Mouse (Mus musculus) liver, adult 2 months (tissue): Measurements from ENCODE around the gene Inf2. TPM values are rescaled to one million over a fixed set of nuclear protein-coding genes. Genes with fewer than 3 reads are reported as not detected.

ENCODE experiments used
- DNase-seq: peaks from one replicate; pipeline ENCODE4 v3.0.0-alpha.2; 2011; ENCODE audit warnings: low read depth, low spot score; ENCODE audit errors: extremely low read depth
- H3K27ac ChIP-seq: fragments of 200-500 bp; replicated peaks from 2 replicates; pipeline ENCODE4 v1.5.1; 2012; ENCODE audit warnings: low read depth, mild to moderate bottlenecking, control low read depth, inconsistent platforms, low read length; ENCODE audit not compliant: insufficient read depth
- H3K27me3 ChIP-seq: fragments of 200-500 bp; 2 replicates; pipeline ENCODE4 v1.6.1; 2012; ENCODE audit warnings: mild to moderate bottlenecking, moderate library complexity, low read length, inconsistent platforms; ENCODE audit not compliant: control insufficient read depth, insufficient read depth
- H3K36me3 ChIP-seq: fragments of 200-500 bp; 2 replicates; pipeline ENCODE4 v1.6.1; 2012; ENCODE audit warnings: low read length, inconsistent platforms; ENCODE audit not compliant: control insufficient read depth, insufficient read depth
- H3K4me1 ChIP-seq: fragments of 200-500 bp; 2 replicates; pipeline ENCODE4 v1.6.1; 2011; ENCODE audit warnings: low read length; ENCODE audit not compliant: control insufficient read depth, insufficient read depth
- H3K4me3 ChIP-seq: fragments of 200-500 bp; 2 replicates; pipeline ENCODE4 v1.5.1; 2011; ENCODE audit warnings: low read depth, mild to moderate bottlenecking, control low read depth, low read length, moderate library complexity; ENCODE audit not compliant: insufficient read depth
- H3K79me2 ChIP-seq: fragments of 200-500 bp; 2 replicates; pipeline ENCODE4 v1.6.1; 2012; ENCODE audit warnings: inconsistent platforms, mild to moderate bottlenecking, low read length, moderate library complexity; ENCODE audit not compliant: control insufficient read depth, insufficient read depth
- H3K9ac ChIP-seq: fragments of 200-500 bp; 2 replicates; pipeline ENCODE4 v1.6.1; 2012; ENCODE audit warnings: low read depth, mild to moderate bottlenecking, control low read depth, inconsistent platforms, low read length
- CTCF ChIP-seq: fragments of 200-500 bp; IDR thresholded peaks from 2 replicates; pipeline ENCODE4 v1.5.1; 2011; ENCODE audit warnings: low read depth, low read length, control low read depth
- POLR2A ChIP-seq: fragments of 200-500 bp; IDR thresholded peaks from 2 replicates; pipeline ENCODE4 v1.6.1; 2011; ENCODE audit warnings: low read length, control low read depth; ENCODE audit not compliant: insufficient read depth; ENCODE audit errors: extremely low read depth
- WGBS: fragments of 180-500 bp; shearing (Covaris S2); methylation state at CpG from one replicate; pipeline ENCODE4 v1.1.7; 2018; 5-methylcytosine and 5-hydroxymethylcytosine counted together
- polyA plus RNA-seq: library from polyadenylated mRNA; depleted of rRNA; stranded (reverse); fragments of >200 nt; gene quantifications from 2 replicates; pipeline ENCODE4 v1.2.3, GENCODE M21; 2012
- total RNA-seq: library from RNA; depleted of rRNA; stranded (reverse); fragments of >200 nt; gene quantifications from 2 replicates; pipeline ENCODE4 v1.2.3, GENCODE M21; 2014

Gene Inf2
- total and polyA plus RNA-seq, 2 experiments, result 15.5 to 24.6 TPM

DNA sequence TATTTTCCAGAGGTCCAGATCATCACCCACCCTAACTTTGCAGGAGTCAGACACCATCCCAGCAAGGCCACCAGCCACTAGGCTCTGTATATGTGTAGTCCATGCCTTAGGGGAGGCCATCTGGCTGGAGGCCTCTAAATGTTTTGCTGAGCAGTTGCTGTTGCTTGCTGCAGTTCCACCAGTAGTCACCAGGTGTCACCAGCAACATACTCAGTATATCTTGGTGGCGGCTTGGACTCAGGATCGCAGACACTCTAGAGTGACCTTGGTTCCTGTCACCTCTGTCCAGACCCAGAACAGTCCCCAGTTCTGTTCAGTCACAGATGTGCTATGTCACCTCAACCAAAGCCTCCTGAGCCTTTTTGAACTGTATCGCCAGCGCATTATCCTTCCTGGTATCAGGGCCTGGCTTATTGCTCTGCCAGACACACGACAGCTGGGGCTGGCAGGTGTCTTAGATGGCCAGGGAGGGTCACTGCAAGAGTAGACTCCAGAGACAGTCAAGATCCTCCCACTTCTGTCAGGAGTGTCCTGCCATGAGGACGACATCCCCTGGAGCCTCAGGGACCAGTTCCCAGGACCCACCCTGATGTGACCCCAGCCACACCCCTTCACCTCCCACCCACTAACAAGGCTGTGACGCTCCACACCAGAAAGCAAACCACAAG lies 64.7 kb downstream of the Inf2 start:
- Histone ChIP-seq H3K4me1 (no peaks in the 10 kb centered on the region), H3K79me2 (no peaks in the 10 kb centered on the region), H3K27ac (no peak overlapping the region), H3K27me3 (no peaks in the 10 kb centered on the region), H3K4me3 (no peak overlapping the region), H3K36me3 (peaks cover 4% of the 10 kb centered on the region; the same call in 1 of the 2 replicates), H3K9ac (no peak overlapping the region)
- 44% methylated on average over 7 of the region's 7 CpGs for WGBS
- DNase-seq, result peak; percentile 71
- TF ChIP-seq CTCF, result peak; percentile 86
- no peak for TF ChIP-seq POLR2A

DNA sequence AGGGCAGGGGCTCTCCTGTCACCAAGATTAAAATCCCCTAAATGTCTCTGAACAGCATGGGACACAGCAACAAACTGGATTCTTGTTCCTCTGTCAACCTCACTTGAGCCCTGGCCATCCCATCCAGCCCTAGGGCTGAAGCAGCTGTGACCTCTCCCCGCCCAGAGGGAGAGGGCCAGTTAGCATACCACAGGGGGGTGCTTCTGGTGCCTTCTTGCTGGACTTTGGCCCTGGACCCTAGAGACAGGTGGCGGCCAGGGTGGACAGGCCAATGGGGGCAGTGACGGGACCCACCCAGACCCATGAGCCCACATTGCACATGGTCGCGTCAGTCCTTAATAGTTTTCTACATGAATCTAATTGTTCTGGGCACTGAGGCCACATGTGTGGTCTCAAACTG lies 65.5 kb downstream of the Inf2 start:
- Histone ChIP-seq H3K4me3 (no peak overlapping the region), H3K27ac (no peak overlapping the region), H3K36me3 (peaks cover 4% of the 10 kb centered on the region; the same call in 1 of the 2 replicates), H3K27me3 (no peaks in the 10 kb centered on the region), H3K4me1 (no peaks in the 10 kb centered on the region), H3K79me2 (no peaks in the 10 kb centered on the region), H3K9ac (no peak overlapping the region)
- no peak for DNase-seq
- TF ChIP-seq POLR2A, result no peak
- 96% methylated on average over 5 of the region's 5 CpGs for WGBS

DNA sequence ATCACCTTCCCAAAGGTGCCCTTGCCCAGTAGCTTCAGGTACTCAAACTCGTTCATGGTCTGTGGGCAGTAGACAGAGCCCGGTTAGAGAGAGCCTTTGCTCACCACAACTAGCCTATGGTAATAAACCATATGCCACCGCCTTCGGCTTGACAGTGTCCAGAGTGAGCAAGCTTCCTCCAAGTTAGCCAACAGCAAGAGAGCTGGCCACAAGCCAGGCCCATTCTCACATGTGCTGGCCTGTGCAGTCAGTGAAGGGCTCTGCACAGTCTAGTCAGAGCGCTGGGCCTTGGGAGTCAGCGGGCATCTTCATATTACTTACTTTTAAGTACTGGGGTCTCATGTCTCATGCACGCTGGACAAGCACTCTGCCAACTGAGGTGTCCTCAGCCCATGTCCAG lies 70.0 kb downstream of the Inf2 start:
- Histone ChIP-seq H3K9ac (no peak overlapping the region), H3K27ac (no peak overlapping the region), H3K27me3 (no peaks in the 10 kb centered on the region), H3K36me3 (peaks cover 6% of the 10 kb centered on the region; the same call in 1 of the 2 replicates), H3K4me1 (no peaks in the 10 kb centered on the region), H3K4me3 (no peak overlapping the region), H3K79me2 (peaks cover 6% of the 10 kb centered on the region; the same call in 1 of the 2 replicates)
- no peak for TF ChIP-seq POLR2A
- no peak for TF ChIP-seq CTCF
- no peak for DNase-seq
- WGBS, result 88% methylated on average over 7 of the region's 7 CpGs

DNA sequence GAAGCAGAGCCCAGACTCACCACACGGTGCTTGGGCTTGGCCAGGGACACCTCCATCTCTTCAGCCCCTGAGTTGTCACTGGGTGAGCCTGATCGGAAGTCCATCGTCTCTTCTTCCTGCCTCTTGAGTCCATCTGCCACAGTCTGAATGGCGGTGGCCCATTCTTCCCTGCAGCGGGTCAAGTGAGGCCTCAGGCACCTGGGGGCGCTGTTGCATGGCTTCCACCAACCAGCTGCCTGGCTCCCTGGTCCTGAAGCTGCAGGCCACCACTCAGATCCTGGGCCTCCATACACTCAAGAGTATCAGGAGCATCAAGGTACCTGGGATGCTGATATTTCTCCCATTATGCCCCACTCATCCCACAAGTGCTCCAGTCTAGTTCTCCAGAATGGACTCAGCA lies 70.5 kb downstream of the Inf2 start:
- 80% methylated on average over 6 of the region's 6 CpGs for WGBS
- peaks cover 11% of the 10 kb centered on the region; the same call in 1 of the 2 replicates for H3K79me2 ChIP-seq
- no peaks in the 10 kb centered on the region for H3K4me1 ChIP-seq
- no peak for DNase-seq
- H3K9ac ChIP-seq, result no peak overlapping the region
- H3K27me3 ChIP-seq, result no peaks in the 10 kb centered on the region
- peaks cover 6% of the 10 kb centered on the region; the same call in 1 of the 2 replicates for H3K36me3 ChIP-seq
- H3K27ac ChIP-seq, result no peak overlapping the region
- TF ChIP-seq CTCF (peak; percentile 72), POLR2A (no peak)
- H3K4me3 ChIP-seq, result no peak overlapping the region

DNA sequence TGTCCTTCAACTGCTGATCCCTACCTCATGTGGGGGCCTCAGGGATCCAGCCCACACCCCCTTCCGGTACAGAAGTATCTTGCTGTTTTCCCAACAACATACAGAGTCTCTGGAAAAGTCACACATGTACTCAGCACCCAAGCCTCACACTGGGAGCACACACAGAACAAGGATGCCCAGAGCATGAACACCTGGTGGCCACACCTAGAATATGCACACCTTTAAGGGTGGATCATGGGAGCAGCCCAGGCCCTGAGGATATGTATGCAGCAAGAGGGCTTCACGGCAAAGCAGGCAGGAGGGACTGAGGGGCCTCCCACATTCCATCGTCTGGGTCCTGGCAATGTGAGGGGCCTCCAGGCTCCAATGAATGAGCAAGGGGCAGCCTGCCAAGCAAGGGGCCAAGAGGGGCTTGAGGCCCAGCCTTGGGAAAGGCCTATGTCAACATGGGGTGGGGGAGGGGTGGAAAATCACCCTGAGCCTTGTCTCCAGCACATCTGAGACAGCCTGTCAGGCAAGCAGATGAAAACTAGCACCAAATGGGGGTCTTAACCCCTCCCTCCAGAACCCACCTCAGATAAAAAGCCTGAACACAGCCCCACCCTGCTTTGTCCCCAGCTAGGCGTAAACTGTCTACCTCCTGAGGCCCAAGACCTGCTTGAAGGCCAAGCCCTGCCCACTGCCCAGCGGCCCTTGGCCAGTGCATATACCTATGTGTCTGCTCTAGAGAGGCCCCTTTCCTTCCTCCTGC lies 72.2 kb downstream of the Inf2 start:
- DNase-seq, result no peak
- H3K36me3 ChIP-seq, result peaks cover 6% of the 10 kb centered on the region; the same call in 1 of the 2 replicates
- H3K9ac ChIP-seq, result no peak overlapping the region
- H3K27me3 ChIP-seq, result no peaks in the 10 kb centered on the region
- no peak for TF ChIP-seq CTCF
- TF ChIP-seq POLR2A, result no peak
- H3K27ac ChIP-seq, result no peak overlapping the region
- H3K79me2 ChIP-seq, result peaks cover 22% of the 10 kb centered on the region; the same call in 1 of the 2 replicates
- no peak overlapping the region for H3K4me3 ChIP-seq
- peaks cover 2% of the 10 kb centered on the region; the same call in 1 of the 2 replicates for H3K4me1 ChIP-seq
- WGBS, result 86% methylated on average over 5 of the region's 5 CpGs

DNA sequence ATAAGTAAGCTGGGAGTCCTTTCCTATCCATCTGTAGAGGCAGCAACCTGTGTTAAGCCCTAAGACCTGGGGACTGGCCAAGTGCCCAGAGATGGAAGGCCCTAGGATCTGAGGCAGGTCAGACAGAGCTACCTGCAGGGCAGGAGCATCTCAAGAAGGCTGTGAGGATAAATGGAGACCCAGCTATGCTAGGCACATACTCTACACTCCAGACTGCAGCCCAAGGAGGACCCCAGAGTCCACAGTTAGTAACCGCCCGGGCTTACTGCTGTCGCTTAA lies 72.7 kb downstream of the Inf2 start:
- no peak for DNase-seq
- Histone ChIP-seq H3K27ac (no peak overlapping the region), H3K36me3 (peaks cover 6% of the 10 kb centered on the region; the same call in 1 of the 2 replicates), H3K4me3 (no peak overlapping the region), H3K79me2 (peaks cover 26% of the 10 kb centered on the region; the same call in 1 of the 2 replicates), H3K9ac (no peak overlapping the region), H3K27me3 (no peaks in the 10 kb centered on the region), H3K4me1 (peaks cover 4% of the 10 kb centered on the region; the same call in 1 of the 2 replicates)
- 91% methylated on average over 3 of the region's 3 CpGs for WGBS
- TF ChIP-seq POLR2A (no peak), CTCF (no peak)
